Mouse (Mus musculus): ENCODE results near the gene C87436. TPM values are rescaled to one million over a fixed set of nuclear protein-coding genes. Genes with fewer than 3 reads are reported as not detected.

Gene C87436
- polyA plus RNA-seq, 1 experiment from 2014 or later: 23.0 TPM

GRCm38 (mm10) chr6:86509194-86509865 lies 71.2 kb downstream of the C87436 start:
- Histone ChIP-seq H3K27me3 (ENCODE audit: control insufficient read depth, insufficient read depth, low read length) (no peaks in the 10 kb centered on the region), H3K9ac (ENCODE audit: low read length) (no peak overlapping the region), H3K36me3 (ENCODE audit: control insufficient read depth, insufficient read depth, low read length) (no peaks in the 10 kb centered on the region), H3K4me1 (ENCODE audit: control insufficient read depth, insufficient read depth, low read length) (no peaks in the 10 kb centered on the region), H3K4me3 (replicated peaks; ENCODE audit: low read length) (no peak overlapping the region), H3K9me3 (replicated peaks; ENCODE audit: control insufficient read depth, low read length) (no peaks in the 10 kb centered on the region), H3K27ac (ENCODE audit: low read length) (no peak overlapping the region), H3K4me2 (ENCODE audit: low read depth, low read length) (no peak overlapping the region)
- no peak for ATAC-seq (ENCODE audit: insufficient read depth, low FRiP score)
- 82% methylated on average over 4 of the region's 4 CpGs for WGBS

- H3K4me3 ChIP-seq (replicated peaks; ENCODE audit: low read length): no peak overlapping the region
- H3K27ac ChIP-seq (ENCODE audit: low read length): no peak overlapping the region
- H3K4me1 ChIP-seq (ENCODE audit: control insufficient read depth, insufficient read depth, low read length): no peaks in the 10 kb centered on the region
- no peaks in the 10 kb centered on the region for H3K27me3 ChIP-seq (ENCODE audit: control insufficient read depth, insufficient read depth, low read length)
- H3K4me2 ChIP-seq (ENCODE audit: low read depth, low read length): no peak overlapping the region
- ATAC-seq (ENCODE audit: insufficient read depth, low FRiP score): no peak
- H3K9ac ChIP-seq (ENCODE audit: low read length): no peak overlapping the region
- no peaks in the 10 kb centered on the region for H3K9me3 ChIP-seq (replicated peaks; ENCODE audit: control insufficient read depth, low read length)
- WGBS: 57% methylated on average over 3 of the region's 3 CpGs
- no peaks in the 10 kb centered on the region for H3K36me3 ChIP-seq (ENCODE audit: control insufficient read depth, insufficient read depth, low read length)
Observed at GRCm38 (mm10) chr6:86509866-86510200, 71.7 kb downstream of the C87436 start.

GRCm38 (mm10) chr6:86510979-86511378 lies 72.8 kb downstream of the C87436 start:
- Histone ChIP-seq H3K4me2 (ENCODE audit: low read depth, low read length) (no peak overlapping the region), H3K4me3 (replicated peaks; ENCODE audit: low read length) (no peak overlapping the region), H3K27me3 (ENCODE audit: control insufficient read depth, insufficient read depth, low read length) (no peaks in the 10 kb centered on the region), H3K9me3 (replicated peaks; ENCODE audit: control insufficient read depth, low read length) (no peaks in the 10 kb centered on the region), H3K36me3 (ENCODE audit: control insufficient read depth, insufficient read depth, low read length) (no peaks in the 10 kb centered on the region), H3K9ac (ENCODE audit: low read length) (no peak overlapping the region), H3K27ac (ENCODE audit: low read length) (no peak overlapping the region), H3K4me1 (ENCODE audit: control insufficient read depth, insufficient read depth, low read length) (no peaks in the 10 kb centered on the region)
- WGBS: 52% methylated on average over 4 of the region's 4 CpGs
- ATAC-seq (ENCODE audit: insufficient read depth, low FRiP score): no peak

GRCm38 (mm10) chr6:86513296-86513695 lies 75.1 kb downstream of the C87436 start:
- no peak for ATAC-seq (ENCODE audit: insufficient read depth, low FRiP score)
- H3K4me3 ChIP-seq (replicated peaks; ENCODE audit: low read length): no peak overlapping the region
- no peaks in the 10 kb centered on the region for H3K4me1 ChIP-seq (ENCODE audit: control insufficient read depth, insufficient read depth, low read length)
- no peaks in the 10 kb centered on the region for H3K36me3 ChIP-seq (ENCODE audit: control insufficient read depth, insufficient read depth, low read length)
- no peak overlapping the region for H3K4me2 ChIP-seq (ENCODE audit: low read depth, low read length)
- H3K9me3 ChIP-seq (replicated peaks; ENCODE audit: control insufficient read depth, low read length): no peaks in the 10 kb centered on the region
- 91% methylated on average over 4 of the region's 4 CpGs for WGBS
- no peaks in the 10 kb centered on the region for H3K27me3 ChIP-seq (ENCODE audit: control insufficient read depth, insufficient read depth, low read length)
- H3K27ac ChIP-seq (ENCODE audit: low read length): no peak overlapping the region
- H3K9ac ChIP-seq (ENCODE audit: low read length): no peak overlapping the region

- Histone ChIP-seq H3K27ac (ENCODE audit: low read length) (no peak overlapping the region), H3K27me3 (ENCODE audit: control insufficient read depth, insufficient read depth, low read length) (no peaks in the 10 kb centered on the region), H3K36me3 (ENCODE audit: control insufficient read depth, insufficient read depth, low read length) (no peaks in the 10 kb centered on the region), H3K4me2 (ENCODE audit: low read depth, low read length) (no peak overlapping the region), H3K4me1 (ENCODE audit: control insufficient read depth, insufficient read depth, low read length) (no peaks in the 10 kb centered on the region), H3K9ac (ENCODE audit: low read length) (no peak overlapping the region), H3K9me3 (replicated peaks; ENCODE audit: control insufficient read depth, low read length) (no peaks in the 10 kb centered on the region), H3K4me3 (replicated peaks; ENCODE audit: low read length) (no peak overlapping the region)
- 60% methylated on average over 1 of the region's 1 CpGs for WGBS
- ATAC-seq (ENCODE audit: insufficient read depth, low FRiP score): no peak
Observed at GRCm38 (mm10) chr6:86516021-86516420, 77.8 kb downstream of the C87436 start.

- Histone ChIP-seq H3K4me1 (ENCODE audit: control insufficient read depth, insufficient read depth, low read length) (peaks cover 8% of the 10 kb centered on the region), H3K9me3 (replicated peaks; ENCODE audit: control insufficient read depth, low read length) (no peaks in the 10 kb centered on the region), H3K27ac (ENCODE audit: low read length) (no peak overlapping the region), H3K4me2 (ENCODE audit: low read depth, low read length) (no peak overlapping the region), H3K9ac (ENCODE audit: low read length) (no peak overlapping the region), H3K27me3 (ENCODE audit: control insufficient read depth, insufficient read depth, low read length) (no peaks in the 10 kb centered on the region), H3K4me3 (replicated peaks; ENCODE audit: low read length) (no peak overlapping the region), H3K36me3 (ENCODE audit: control insufficient read depth, insufficient read depth, low read length) (no peaks in the 10 kb centered on the region)
- 58% methylated on average over 3 of the region's 3 CpGs for WGBS
- ATAC-seq (ENCODE audit: insufficient read depth, low FRiP score): no peak
Observed at GRCm38 (mm10) chr6:86519767-86520345, 81.7 kb downstream of the C87436 start.

GRCm38 (mm10) chr6:86522001-86522911 lies 84.1 kb downstream of the C87436 start:
- Histone ChIP-seq H3K36me3 (ENCODE audit: control insufficient read depth, insufficient read depth, low read length) (no peaks in the 10 kb centered on the region), H3K4me3 (replicated peaks; ENCODE audit: low read length) (no peak overlapping the region), H3K9ac (ENCODE audit: low read length) (no peak overlapping the region), H3K9me3 (replicated peaks; ENCODE audit: control insufficient read depth, low read length) (no peaks in the 10 kb centered on the region), H3K27me3 (ENCODE audit: control insufficient read depth, insufficient read depth, low read length) (no peaks in the 10 kb centered on the region), H3K4me1 (ENCODE audit: control insufficient read depth, insufficient read depth, low read length) (peaks cover 9% of the 10 kb centered on the region), H3K4me2 (ENCODE audit: low read depth, low read length) (peak overlapping the region; percentile 70; the same call in 1 of the 2 replicates), H3K27ac (ENCODE audit: low read length) (no peak overlapping the region; the same call in 1 of the 2 replicates)
- 81% methylated on average over 5 of the region's 5 CpGs for WGBS
- ATAC-seq (ENCODE audit: insufficient read depth, low FRiP score): no peak
